Mouse (Mus musculus): ENCODE data around the gene Nxn. TPM values are rescaled to one million over a fixed set of nuclear protein-coding genes. Genes with fewer than 3 reads are reported as not detected.

Gene Nxn
- total and polyA plus RNA-seq, 3 experiments: 52.8 to 54.3 (median 53.0) TPM

DNA sequence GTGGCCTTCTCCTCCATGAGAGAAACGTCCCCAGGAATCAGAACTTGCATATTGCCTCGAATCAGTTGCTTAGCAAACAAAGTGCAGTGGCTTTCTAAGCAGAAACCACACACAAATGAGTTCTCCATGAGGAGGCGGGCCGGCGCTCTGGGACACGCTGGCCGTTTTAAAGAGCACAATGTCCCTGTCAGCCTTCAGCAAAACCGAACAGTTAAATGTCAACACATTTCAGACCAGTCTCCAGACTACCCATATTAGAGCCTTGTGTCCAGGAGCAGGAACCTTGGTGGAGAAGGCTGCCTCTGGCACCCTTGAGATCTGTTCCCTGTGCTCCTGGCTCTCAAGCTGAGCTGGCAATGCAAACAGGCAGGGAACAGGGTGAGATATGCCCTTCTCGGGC, 101.7 kb downstream of the Nxn start:
- H3K27me3 ChIP-seq (ENCODE audit: control insufficient read depth in 1 of 2, insufficient read depth in 2 of 2, low read length in 2 of 2): no peaks in the 10 kb centered on the region
- TF ChIP-seq ZMIZ1 (IDR thresholded peaks at IDR 0.05; ENCODE audit: low read depth, low read length) (no peak), ZNF384 (IDR thresholded peaks at IDR 0.05; ENCODE audit: low read depth, low read length) (no peak), MYC (IDR thresholded peaks at IDR 0.05; ENCODE audit: low read depth, low read length) (no peak), NRF1 (IDR thresholded peaks at IDR 0.05; ENCODE audit: insufficient read depth, low read depth, low read length, poor library complexity, severe bottlenecking) (no peak), RAD21 (IDR thresholded peaks at IDR 0.05; ENCODE audit: low read depth, low read length) (no peak), USF2 (IDR thresholded peaks at IDR 0.05; ENCODE audit: borderline replicate concordance in 1 of 2, insufficient read depth in 1 of 2, low read depth in 1 of 2, low read length in 2 of 2) (no peak), E2F4 (IDR thresholded peaks at IDR 0.05; ENCODE audit: borderline replicate concordance, low read depth, low read length) (no peak)
- DNase-seq (ENCODE audit: low read depth, low spot score): no peak
- H3K79me2 ChIP-seq (ENCODE audit: control insufficient read depth, insufficient read depth, low read length, poor library complexity): no peaks in the 10 kb centered on the region
- H3K36me3 ChIP-seq (ENCODE audit: control insufficient read depth in 1 of 2, insufficient read depth in 2 of 2, low read length in 2 of 2): peaks cover 0 to 1% of the 10 kb centered on the region in 2 experiments; a peak in 2 of 4 replicates
- no peak overlapping the region for H3K27ac ChIP-seq (ENCODE audit: control insufficient read depth, low read depth, low read length)
- H3K9me3 ChIP-seq (replicated peaks; ENCODE audit: insufficient read depth, low read length): no peaks in the 10 kb centered on the region
- H3K4me3 ChIP-seq (ENCODE audit: control insufficient read depth in 1 of 2, insufficient read depth in 1 of 2, low read depth in 2 of 2, low read length in 2 of 2): no peak overlapping the region
- H3K4me1 ChIP-seq (ENCODE audit: control insufficient read depth in 1 of 2, insufficient read depth in 2 of 2, low read length in 2 of 2): peaks cover 0 to 3% of the 10 kb centered on the region in 2 experiments; a peak in 1 of 4 replicates
- no peak overlapping the region for H3K9ac ChIP-seq (ENCODE audit: control insufficient read depth, low read depth, low read length, poor library complexity, severe bottlenecking)

DNA sequence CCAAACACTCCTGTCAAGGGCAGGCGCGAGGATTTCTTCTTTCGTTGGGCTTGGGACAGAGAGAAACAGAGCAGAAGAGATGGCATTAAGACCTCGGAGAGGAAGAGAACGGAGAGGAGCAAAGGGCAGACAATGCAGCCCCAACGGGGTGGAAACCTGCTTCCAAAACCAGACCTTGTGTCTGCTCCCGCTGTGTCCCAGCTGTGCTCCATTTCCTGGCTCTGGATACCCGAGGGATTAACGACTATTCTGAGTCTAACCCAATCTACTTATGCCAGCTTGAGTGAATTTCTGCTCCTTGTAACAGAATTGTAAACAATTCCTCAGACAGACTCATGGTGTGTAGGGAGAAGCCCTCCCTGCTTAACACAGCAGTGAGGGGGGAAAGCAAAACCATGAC, 104.1 kb downstream of the Nxn start:
- TF ChIP-seq BHLHE40 (IDR thresholded peaks at IDR 0.05; ENCODE audit: borderline replicate concordance, low read depth, low read length) (no peak), CHD1 (IDR thresholded peaks at IDR 0.05; ENCODE audit: low read depth, low read length) (no peak), MAFK (IDR thresholded peaks at IDR 0.05; ENCODE audit: borderline replicate concordance, low read depth, low read length) (no peak), ZC3H11A (IDR thresholded peaks at IDR 0.05; ENCODE audit: low read depth, low read length) (no peak), TAL1 (IDR thresholded peaks at IDR 0.05; ENCODE audit: low read length) (no peak), USF2 (IDR thresholded peaks at IDR 0.05; ENCODE audit: borderline replicate concordance in 1 of 2, insufficient read depth in 1 of 2, low read depth in 1 of 2, low read length in 2 of 2) (no peak), GABPA (IDR thresholded peaks at IDR 0.05; ENCODE audit: low read depth, low read length) (no peak), MAZ (IDR thresholded peaks at IDR 0.05; ENCODE audit: low read depth, low read length) (no peak), MYB (IDR thresholded peaks at IDR 0.05; ENCODE audit: low read depth, low read length) (no peak), CTCF (IDR thresholded peaks at IDR 0.05 in 2 of 3, conservative IDR thresholded peaks at IDR 0.05 in 1 of 3; ENCODE audit: control insufficient read depth in 1 of 3, insufficient read depth in 1 of 3, low read depth in 2 of 3, low read length in 3 of 3, poor library complexity in 1 of 3, severe bottlenecking in 1 of 3) (no peak), SMC3 (IDR thresholded peaks at IDR 0.05; ENCODE audit: low read depth, low read length) (no peak), RAD21 (IDR thresholded peaks at IDR 0.05; ENCODE audit: low read depth, low read length) (no peak), ZMIZ1 (IDR thresholded peaks at IDR 0.05; ENCODE audit: low read depth, low read length) (no peak), CHD2 (IDR thresholded peaks at IDR 0.05; ENCODE audit: low read length) (no peak), GATA1 (IDR thresholded peaks at IDR 0.05; ENCODE audit: low read depth, low read length) (no peak), NELFE (IDR thresholded peaks at IDR 0.05; ENCODE audit: low read depth, low read length) (no peak), MAX (IDR thresholded peaks at IDR 0.05; ENCODE audit: low read length) (no peak), POLR2AphosphoS2 (IDR thresholded peaks at IDR 0.05; ENCODE audit: low read length) (no peak)
- no peak overlapping the region for H3K9ac ChIP-seq (ENCODE audit: control insufficient read depth, low read depth, low read length, poor library complexity, severe bottlenecking)
- peaks cover 2 to 3% of the 10 kb centered on the region in 2 experiments; a peak in 2 of 4 replicates for H3K4me1 ChIP-seq (ENCODE audit: control insufficient read depth in 1 of 2, insufficient read depth in 2 of 2, low read length in 2 of 2)
- H3K36me3 ChIP-seq (ENCODE audit: control insufficient read depth in 1 of 2, insufficient read depth in 2 of 2, low read length in 2 of 2): peaks cover 0 to 1% of the 10 kb centered on the region in 2 experiments; a peak in 2 of 4 replicates
- no peak overlapping the region for H3K27ac ChIP-seq (ENCODE audit: control insufficient read depth, low read depth, low read length)
- H3K27me3 ChIP-seq (ENCODE audit: control insufficient read depth in 1 of 2, insufficient read depth in 2 of 2, low read length in 2 of 2): no peaks in the 10 kb centered on the region
- DNase-seq (ENCODE audit: low read depth, low spot score): no peak
- no peaks in the 10 kb centered on the region for H3K79me2 ChIP-seq (ENCODE audit: control insufficient read depth, insufficient read depth, low read length, poor library complexity)
- no peaks in the 10 kb centered on the region for H3K9me3 ChIP-seq (replicated peaks; ENCODE audit: insufficient read depth, low read length)
- no peak overlapping the region for H3K4me3 ChIP-seq (ENCODE audit: control insufficient read depth in 1 of 2, insufficient read depth in 1 of 2, low read depth in 2 of 2, low read length in 2 of 2)
